Mouse (Mus musculus) granulocyte monocyte progenitor cell, adult 5-6 weeks (primary cell): ENCODE measurements around the gene Thbs3. TPM values are rescaled to one million over a fixed set of nuclear protein-coding genes. Genes with fewer than 3 reads are reported as not detected.
A peak's percentile ranks its signal among the peaks of the same experiment; 100 is the strongest.

Experiments
- ATAC-seq: replicated peaks from 2 replicates; pipeline ENCODE4 v1.8.0; 2016; ENCODE audit warnings: mild to moderate bottlenecking, moderate TSS enrichment, inconsistent platforms; ENCODE audit not compliant: poor library complexity, severe bottlenecking
- total RNA-seq, 2 experiments: library from RNA; stranded (forward) in 1 of 2; stranded (reverse) in 1 of 2; fragments of 200-712, 200-1000 nt in 1 of 2; fragments of >200 nt in 1 of 2; fragmentation: Nextera tagmentation in 1 of 2; gene quantifications; 2 replicates each; pipeline ENCODE4 v1.2.3; 2014 to 2017

The Thbs3 gene
- total RNA-seq, 2 experiments from 2014 or later: not detected

DNA sequence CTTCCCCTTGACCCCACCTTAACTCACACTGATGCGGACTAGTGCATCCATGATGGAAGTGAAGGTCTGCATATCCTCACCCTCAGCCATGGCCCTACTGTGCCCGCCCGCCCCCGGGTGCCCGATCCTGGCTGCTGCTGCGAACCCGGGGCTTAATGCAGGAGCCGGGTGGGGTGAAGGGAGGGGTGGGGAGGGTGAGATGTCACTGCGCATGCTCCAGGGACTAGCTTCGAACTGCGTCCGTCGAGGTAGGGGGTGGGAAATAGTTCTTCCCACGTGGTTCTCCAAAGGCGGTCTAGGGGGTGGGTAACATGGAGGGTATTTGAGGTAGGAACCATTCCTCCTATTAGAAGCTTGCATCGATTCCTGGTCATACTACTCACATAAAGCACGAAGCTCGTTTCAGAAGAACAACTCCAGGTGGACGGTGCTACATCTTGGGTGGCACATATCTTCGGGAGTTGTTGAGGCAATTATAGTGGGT is 30.8 kb downstream of the Thbs3 start, which contains the start of gene Krtcap2:
TSS of gene Krtcap2 (plus strand) at position 279 of the 484 bp plus-strand sequence.
- ATAC-seq: no peak

DNA sequence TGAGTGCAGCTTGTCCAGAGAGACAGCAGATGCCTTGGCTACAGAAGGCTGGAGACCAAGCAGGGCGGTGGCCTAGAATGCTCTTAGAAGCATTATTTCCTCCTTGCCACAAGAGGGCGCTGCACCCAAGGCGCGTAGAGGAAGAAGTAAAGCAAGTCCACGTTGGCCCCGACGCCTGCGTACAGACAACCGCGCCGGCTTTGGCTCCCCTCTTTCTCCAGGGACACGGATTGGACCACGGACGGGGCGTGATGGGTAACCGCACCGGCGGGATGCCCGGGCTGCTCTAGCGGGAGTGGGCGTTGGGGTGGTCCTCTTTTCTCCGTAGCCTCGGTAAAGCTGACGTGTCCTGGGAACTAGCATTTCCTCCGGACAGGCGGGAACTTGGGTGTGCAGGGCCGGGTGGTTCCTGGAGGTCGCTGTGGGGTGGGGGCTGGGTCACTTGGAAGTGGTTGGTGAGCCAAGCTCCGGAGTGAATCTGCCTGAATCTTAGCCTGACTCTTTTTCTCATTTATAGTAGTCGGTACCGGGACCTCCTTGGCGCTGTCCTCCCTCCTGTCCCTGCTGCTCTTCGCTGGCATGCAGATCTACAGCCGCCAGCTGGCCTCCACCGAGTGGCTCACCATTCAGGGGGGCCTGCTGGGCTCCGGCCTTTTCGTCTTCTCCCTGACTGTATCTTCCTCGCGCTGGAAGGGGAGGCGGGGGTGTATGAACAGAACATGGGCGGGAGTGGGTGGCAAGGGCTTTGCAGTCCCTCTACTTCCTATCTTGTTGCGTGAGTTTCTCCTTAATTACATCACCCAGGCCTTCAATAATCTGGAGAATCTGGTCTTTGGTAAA is 31.5 kb downstream of the Thbs3 start, which contains the start of gene Trim46:
TSS of gene Trim46 (minus strand) at position 49 of the 840 bp plus-strand sequence.
- peak; percentile 65 for ATAC-seq

DNA sequence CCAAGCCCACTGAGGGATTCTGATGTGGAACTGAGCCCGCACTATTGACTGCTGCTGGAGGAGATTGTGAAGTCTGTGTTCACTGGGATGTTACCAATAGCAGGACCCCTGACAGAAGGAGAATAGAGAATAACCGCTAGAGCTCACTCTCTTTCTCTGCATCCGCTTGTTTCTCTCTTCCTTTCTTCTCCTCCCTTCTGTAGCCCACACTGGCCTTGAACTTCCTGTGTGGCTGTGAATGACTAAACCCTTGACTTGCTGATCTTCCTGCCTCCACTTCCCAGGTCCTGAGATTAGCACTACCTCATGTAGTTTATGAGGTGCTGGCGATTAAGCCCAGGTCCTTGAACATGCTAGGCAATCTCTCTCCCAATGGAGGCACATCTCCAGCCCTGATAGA is 32.5 kb downstream of the Thbs3 start:
- no peak for ATAC-seq

DNA sequence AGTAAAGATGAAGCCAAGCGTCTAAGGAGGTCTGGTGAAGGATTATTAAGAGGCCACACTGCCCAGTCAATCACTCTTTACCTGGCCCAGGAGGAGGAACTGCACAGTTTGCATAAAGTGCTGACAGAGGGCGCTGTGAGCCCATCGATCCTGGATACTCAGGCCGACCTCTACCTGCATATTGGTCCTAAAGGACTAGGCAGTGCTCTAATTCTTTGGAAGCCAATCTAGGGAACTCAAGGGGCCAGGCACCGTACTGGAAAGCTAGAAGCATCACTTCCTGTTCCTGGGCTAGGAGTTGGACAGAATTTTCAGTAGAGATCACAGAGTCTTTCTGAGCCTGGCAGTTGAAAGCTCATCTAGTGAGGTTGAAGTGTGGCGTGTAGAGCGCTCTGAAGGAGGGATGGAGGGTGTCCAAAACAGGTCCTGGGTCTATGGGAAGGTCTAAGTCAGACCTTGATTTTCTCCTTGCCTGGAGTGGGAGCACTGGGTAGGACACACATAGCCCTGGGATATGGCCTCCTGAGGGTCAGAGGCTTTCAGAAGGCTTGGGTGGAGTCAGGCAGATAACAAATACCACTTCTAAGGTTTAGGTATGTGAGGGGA is 35.6 kb downstream of the Thbs3 start:
- peak; percentile 4; the same call in 1 of the 2 replicates for ATAC-seq

DNA sequence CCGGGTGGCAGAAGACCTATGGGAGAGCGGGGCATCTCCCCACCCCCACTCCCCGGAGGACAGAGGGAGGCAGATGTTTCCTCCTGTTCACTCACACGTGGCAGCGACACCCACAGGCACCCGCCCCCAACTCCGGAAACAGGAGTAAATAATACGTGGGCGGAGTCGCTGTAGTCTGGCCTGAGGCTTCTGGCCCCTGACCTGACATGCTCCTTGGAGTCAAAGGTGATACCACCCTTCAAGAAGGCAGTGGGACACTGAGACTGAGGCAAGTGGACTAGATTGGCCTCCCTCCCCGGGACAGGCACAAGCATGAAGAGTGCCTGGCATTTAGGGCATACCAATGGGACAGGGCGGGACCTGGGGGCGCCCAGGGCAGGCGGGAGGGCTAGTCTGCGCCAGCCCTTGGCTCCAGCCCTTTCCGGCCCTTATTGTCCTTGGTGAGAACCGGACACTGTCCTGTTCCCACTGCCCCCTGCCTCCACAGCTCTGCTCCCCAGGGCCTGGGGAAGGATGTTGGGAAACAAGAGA is 36.5 kb downstream of the Thbs3 start:
- ATAC-seq: peak; percentile 83

DNA sequence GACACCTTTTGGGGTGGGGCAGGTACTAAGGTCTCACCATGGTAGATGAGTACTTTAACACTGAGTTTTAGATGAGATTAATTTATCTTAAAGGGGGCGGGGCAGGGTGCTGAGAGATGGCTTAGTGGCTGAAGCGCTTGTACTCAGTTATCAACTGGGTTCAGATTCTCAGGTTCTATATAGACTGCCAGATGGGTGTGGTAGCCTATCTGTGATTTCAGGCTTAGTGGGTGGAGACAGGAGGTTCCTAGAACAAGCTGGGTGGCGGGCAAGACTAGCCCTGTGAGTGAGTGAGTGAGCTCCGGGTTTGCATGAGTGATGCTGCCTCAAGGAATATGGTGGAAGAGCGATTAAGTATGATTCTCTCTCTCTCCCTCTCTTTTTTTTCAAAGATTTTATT is 40.0 kb downstream of the Thbs3 start:
- ATAC-seq: no peak

DNA sequence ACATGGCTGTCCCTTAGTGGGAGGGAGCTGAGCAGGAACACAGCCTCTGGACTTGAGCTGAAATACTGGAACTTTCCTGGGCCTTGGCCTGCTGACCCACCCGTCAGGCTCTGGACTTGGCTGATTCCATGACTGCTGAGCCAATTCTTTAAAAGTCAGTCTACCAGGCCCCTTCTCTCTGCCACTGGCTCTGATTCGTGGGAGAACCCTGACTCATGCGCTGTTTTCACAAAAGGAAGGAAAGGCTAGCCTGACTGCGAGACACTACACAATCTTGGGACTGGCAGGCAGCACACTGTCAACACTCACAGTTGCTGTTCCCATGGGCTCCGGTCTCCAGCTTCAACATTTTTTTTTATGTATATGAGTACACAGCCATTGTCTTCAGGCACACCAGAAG is 41.2 kb downstream of the Thbs3 start:
- no peak for ATAC-seq

DNA sequence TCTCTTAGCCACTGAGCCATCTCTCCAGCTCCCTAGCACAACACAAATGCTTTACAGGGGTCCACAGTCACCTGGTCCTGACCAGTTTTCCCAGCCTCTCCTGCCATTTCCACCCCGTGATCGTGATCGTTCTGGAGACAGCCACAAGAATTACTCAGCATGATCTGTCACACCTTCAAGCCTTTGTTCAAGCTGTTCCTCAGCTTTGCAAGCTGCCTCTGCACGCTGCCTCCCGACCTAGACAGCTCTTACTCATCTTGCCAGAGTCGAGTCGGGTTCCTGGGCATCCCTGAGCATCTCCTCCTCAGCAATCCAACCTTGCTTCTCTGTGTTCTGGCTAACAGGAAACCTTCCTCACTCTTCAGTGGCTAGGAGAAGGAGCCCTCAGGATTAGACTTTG is 44.1 kb downstream of the Thbs3 start, which contains the start of gene Dpm3:
TSS of gene Dpm3 (plus strand) at position 283 of the 400 bp plus-strand sequence.
- ATAC-seq: no peak

DNA sequence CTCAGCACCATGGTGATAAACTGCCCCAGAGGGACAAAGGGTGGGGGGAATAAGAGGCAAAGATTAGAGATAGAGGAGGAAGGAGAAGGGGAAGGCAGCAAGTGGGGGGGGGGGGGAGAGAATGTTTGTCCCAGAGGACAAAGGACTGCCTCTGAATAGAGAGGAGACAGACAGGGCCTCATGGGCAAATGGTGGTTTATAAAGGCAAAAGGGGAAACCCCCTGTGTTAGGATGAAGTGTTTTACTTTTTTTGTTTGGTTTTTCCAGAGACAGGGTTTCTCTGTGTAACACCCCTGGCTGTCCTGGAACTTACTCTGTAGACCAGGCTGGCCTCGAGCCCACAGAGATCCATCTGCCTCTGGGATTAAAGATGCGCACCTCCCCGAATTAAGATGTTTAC is 45.2 kb downstream of the Thbs3 start:
- ATAC-seq: no peak

DNA sequence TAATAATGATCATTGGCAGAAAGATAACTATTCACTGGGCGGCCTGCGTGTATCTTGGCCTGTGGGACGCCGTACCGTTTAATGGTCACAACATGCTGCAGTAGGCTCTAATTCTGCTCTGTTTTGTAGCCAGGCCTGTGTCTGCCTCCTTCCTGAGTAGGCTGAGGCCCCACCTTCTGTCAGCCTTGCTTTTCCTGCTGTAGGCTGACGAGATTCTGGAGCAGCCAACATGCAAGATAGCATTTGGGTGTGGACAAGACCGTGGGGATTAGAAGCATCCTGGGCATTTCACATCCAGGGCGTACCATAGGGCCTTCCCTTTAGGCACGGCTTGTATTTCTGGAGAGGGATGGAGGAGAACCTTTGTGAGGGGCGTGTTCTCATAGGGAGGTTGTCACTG is 47.4 kb downstream of the Thbs3 start:
- no peak for ATAC-seq

DNA sequence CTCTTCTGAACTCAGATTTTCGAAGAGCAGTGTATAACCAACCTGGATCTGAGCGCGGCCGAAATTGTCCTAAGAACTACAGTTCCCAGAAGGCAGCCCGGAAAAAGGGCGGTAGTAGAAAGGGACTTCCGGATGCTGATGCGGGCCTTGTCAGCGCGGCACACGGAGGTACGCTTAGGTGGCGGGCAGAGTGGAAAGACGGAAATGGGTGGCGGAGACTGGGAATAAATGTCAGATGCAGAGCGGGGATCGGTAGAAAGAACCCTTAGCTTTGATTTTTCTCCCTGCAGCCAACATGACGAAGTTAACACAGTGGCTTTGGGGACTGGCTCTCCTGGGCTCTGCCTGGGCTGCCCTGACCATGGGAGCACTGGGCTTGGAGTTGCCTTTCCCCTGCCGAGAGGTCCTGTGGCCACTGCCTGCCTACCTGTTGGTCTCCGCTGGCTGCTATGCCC is 51.5 kb downstream of the Thbs3 start:
- ATAC-seq: peak; percentile 81

DNA sequence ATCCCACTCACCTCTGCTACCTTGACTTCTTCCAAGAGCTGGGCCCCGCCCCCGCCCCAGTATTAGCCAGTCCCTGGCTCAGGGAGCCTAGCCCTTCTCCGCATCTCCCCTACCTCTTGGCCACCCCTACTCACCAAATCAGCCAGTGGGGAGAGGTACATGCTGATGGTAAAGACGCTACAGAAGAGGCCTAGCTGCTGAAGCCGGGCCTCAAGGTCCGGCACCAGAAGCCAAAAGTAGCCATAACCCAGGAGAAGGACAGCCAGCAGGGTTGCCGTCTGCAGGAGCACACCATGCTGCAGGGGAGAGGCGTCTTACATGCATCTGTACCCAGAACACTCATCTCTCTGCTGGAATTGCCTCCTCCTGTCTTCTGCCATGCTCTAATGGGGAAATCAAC is 53.9 kb downstream of the Thbs3 start:
- ATAC-seq: no peak

DNA sequence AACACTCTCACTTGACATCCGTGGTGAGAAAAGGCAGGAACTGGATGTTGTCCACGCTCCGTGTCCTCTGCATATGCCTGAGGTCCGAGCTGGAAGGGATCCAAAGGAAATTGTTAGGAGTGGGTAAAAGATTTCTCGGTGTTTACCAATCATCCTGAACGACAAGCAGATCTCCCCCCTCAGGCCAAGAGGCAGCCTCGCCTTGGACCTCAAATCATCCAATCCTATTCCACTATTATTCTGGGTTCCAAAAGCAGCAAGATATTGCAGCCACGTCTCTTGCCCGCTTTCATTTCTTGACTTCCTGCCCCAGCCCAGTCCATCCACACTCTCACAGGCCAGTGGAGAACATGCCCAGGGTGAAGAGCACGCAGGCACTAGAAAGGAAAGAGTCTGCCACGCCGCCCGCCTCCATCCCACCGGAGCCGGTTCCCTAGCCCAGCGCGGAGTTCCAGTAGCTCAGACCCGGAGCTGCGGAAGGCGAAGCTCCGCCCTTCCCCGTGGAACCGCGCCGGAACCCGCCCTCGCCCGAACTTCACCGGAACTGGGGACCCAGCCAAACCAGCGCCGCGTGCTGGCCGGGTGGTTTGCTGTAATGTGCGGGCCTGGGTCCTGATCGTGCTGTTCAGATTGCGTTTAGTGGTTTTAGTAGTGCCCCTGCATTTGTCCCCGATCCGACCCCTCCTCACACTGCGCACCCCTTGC is 55.2 kb downstream of the Thbs3 start, which contains the start of gene Slc50a1:
TSS of gene Slc50a1 (minus strand) at position 520 of the 705 bp plus-strand sequence.
- peak; percentile 70 for ATAC-seq

DNA sequence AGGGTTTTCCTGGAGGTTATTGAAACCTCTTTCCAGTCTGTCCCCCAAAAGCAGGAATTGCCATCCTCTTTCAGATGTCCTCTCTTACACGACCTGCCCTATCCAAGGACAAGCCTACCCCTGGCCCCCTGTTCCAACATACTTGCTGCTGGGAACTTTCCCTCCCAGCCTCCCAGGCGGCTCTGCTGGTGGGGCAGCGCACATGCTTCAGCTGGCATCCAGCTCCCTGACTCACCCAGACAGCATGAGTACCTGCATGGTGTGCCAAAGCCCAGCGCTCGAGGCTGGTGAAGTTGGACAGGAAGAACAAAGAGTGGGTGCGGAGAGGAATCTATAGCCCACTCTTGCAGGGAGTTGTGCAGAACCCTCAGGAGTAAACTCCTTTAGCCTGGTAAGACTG is 55.9 kb downstream of the Thbs3 start:
- ATAC-seq: no peak

DNA sequence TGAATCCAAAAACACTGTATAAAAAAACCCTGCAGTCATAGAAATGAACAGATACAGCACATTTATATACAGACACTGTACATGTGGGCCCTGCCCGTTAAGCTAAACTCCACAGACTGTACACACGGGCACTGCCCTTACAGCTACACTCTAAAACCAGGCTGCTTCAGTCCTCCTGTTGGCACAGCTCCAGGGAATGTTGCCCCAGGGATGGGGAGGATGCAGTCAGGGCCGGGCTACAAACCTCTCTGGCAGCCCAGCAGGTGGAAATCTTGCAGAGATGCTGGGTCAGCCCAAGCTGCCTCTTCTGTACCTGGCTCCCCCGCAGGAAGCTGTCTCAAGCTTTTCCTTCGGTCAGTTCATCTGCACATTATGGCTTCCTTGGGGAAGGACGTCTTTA is 56.8 kb downstream of the Thbs3 start:
- no peak for ATAC-seq

DNA sequence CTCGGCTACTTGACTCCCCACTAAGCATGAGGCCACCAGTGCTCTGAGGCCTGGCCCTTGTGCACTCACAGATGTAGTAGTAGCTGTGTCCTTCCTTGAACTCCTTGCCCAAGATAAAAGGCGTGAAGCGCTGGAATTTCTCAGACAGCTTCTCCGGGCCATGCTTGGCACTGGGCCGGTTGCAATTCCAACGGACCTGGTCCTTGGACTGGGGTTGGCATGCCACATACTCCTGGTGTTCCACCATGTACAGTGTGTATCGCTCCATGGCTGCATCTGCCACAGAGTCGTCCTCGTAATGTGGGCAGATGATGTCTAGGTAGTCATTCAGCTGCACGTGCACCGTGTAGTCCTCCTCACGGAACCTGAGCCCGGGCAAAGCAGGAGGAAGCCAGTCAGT is 61.1 kb downstream of the Thbs3 start:
- ATAC-seq: no peak
